ENCODE assay signal across 8 mouse cellular contexts in genomic region chr11:94498093-94498996, GRCm38 (mm10). TPM values are rescaled to one million over a fixed set of nuclear protein-coding genes. Genes with fewer than 3 reads are reported as not detected.
DNase-seq lines count a peak whose midpoint lies in the region; ATAC-seq and TF ChIP-seq lines count a peak whose summit lies in the region.

No protein-coding gene starts in this region.

- peak overlapping the region; percentile 74 for H3K4me2 ChIP-seq in heart, postnatal 0 days (ENCODE audit: low read depth, low read length)
- peak overlapping the region; percentile 58 for H3K4me2 ChIP-seq in lung, embryonic 15.5 days

- TF ChIP-seq CTCF in heart, postnatal 0 days (IDR thresholded peaks at IDR 0.05; ENCODE audit: low read depth): no peak

- peaks cover 28% of the 10 kb centered on the region for H3K4me1 ChIP-seq in heart, postnatal 0 days (ENCODE audit: control insufficient read depth, insufficient read depth)
- H3K4me1 ChIP-seq in lung, embryonic 15.5 days: peaks cover 47% of the 10 kb centered on the region

- peak overlapping the region; percentile 64 for H3K9ac ChIP-seq in heart, postnatal 0 days (replicated peaks; ENCODE audit: low read depth, low read length)
- H3K9ac ChIP-seq in lung, embryonic 15.5 days: peak overlapping the region; percentile 56

- H3K27ac ChIP-seq in heart, postnatal 0 days (ENCODE audit: low read depth): peak overlapping the region; percentile 92
- H3K27ac ChIP-seq in lung, embryonic 15.5 days: peak overlapping the region; percentile 96

- no peak for TF ChIP-seq EP300 in heart, postnatal 0 days (IDR thresholded peaks at IDR 0.05; ENCODE audit: low read depth)

- H3K27me3 ChIP-seq in heart, postnatal 0 days (ENCODE audit: control insufficient read depth, insufficient read depth, low read length): no peaks in the 10 kb centered on the region
- H3K27me3 ChIP-seq in lung, embryonic 15.5 days: no peaks in the 10 kb centered on the region; the same call in 1 of the 2 replicates

- DNase-seq in frontal cortex, postnatal 10 days (ENCODE audit: low spot score in 2 of 2): no peak
- peak; percentile 24 for DNase-seq in embryo, embryonic 10.5 days (ENCODE audit: low spot score)
- no peak for DNase-seq in heart, postnatal 0 days (ENCODE audit: low spot score)
- peak; percentile 74 to 83 for DNase-seq in kidney, postnatal 36 days
- DNase-seq in right cerebral cortex, postnatal 25 days: peak; percentile 51
- no peak for DNase-seq in c-Kit-positive CD71-positive TER-119-positive erythroid progenitor cells, embryonic 14.5 days (ENCODE audit: low spot score)

- 0 out of 2 replicates have a peak, but pooled peaks cover 14% of the 10 kb centered on the region for H3K36me3 ChIP-seq in heart, postnatal 0 days (replicated peaks; ENCODE audit: control insufficient read depth, insufficient read depth, low read length)
- H3K36me3 ChIP-seq in lung, embryonic 15.5 days: no peaks in the 10 kb centered on the region

- no peaks in the 10 kb centered on the region for H3K9me3 ChIP-seq in heart, postnatal 0 days (replicated peaks; ENCODE audit: control insufficient read depth, low read length)
- H3K9me3 ChIP-seq in lung, embryonic 15.5 days: no peaks in the 10 kb centered on the region

- peak; percentile 56; the same call in 1 of the 2 replicates for ATAC-seq in frontal cortex, adult (ENCODE audit: low TSS enrichment)
- ATAC-seq in heart, postnatal 0 days (ENCODE audit: insufficient read depth, low read depth): peak; percentile 21; the same call in 1 of the 2 replicates
- peak; percentile 31; the same call in 1 of the 2 replicates for ATAC-seq in lung, embryonic 15.5 days (ENCODE audit: borderline replicate concordance, extremely low read depth, low FRiP score, low TSS enrichment)

- peak overlapping the region; percentile 56 for H3K4me3 ChIP-seq in heart, postnatal 0 days (ENCODE audit: low read depth, low read length)
- H3K4me3 ChIP-seq in lung, embryonic 15.5 days: peak overlapping the region; percentile 42

- WGBS in heart, postnatal 0 days: 14% methylated on average over 19 of the region's 19 CpGs
- WGBS in lung, embryonic 15.5 days: 19% methylated on average over 19 of the region's 19 CpGs

RNA-seq across cellular contexts. Expression of gene Epn3, which starts 1.4 kb away (rescaled TPM):
- total RNA-seq in heart, postnatal 0 days (2014; rRNA removed; ENCODE audit: low replicate concordance): 32.5 and 44.4 TPM in 2 replicates
- 11.4 and 13.3 TPM in 2 replicates for polyA plus RNA-seq in heart, postnatal 0 days (2015; fragmentation: Nextera tagmentation; extraction: Ambion mirVana)
- 16.8 and 17.3 TPM in 2 replicates for polyA plus RNA-seq in lung, embryonic 15.5 days (2015; fragmentation: Nextera tagmentation; extraction: Ambion mirVana)

RNA-seq across cellular contexts. Expression of gene Spata20, which starts 12.4 kb away (rescaled TPM):
- not detected in 2 replicates for total RNA-seq in heart, postnatal 0 days (2014; rRNA removed; ENCODE audit: low replicate concordance)
- polyA plus RNA-seq in heart, postnatal 0 days (2015; fragmentation: Nextera tagmentation; extraction: Ambion mirVana): 0.30 and 0.56 TPM in 2 replicates
- 0.06 and 0.31 TPM in 2 replicates for polyA plus RNA-seq in lung, embryonic 15.5 days (2015; fragmentation: Nextera tagmentation; extraction: Ambion mirVana)

RNA-seq across cellular contexts. Expression of gene Mycbpap, which starts 23.2 kb away (rescaled TPM):
- 3.2 and 4.7 TPM in 2 replicates for total RNA-seq in heart, postnatal 0 days (2014; rRNA removed; ENCODE audit: low replicate concordance)
- 3.5 and 3.7 TPM in 2 replicates for polyA plus RNA-seq in heart, postnatal 0 days (2015; fragmentation: Nextera tagmentation; extraction: Ambion mirVana)
- polyA plus RNA-seq in lung, embryonic 15.5 days (2015; fragmentation: Nextera tagmentation; extraction: Ambion mirVana): 4.6 and 5.4 TPM in 2 replicates

RNA-seq across cellular contexts. Expression of gene Cacna1g, which starts 24.3 kb away (rescaled TPM):
- 29.6 and 46.2 TPM in 2 replicates for total RNA-seq in heart, postnatal 0 days (2014; rRNA removed; ENCODE audit: low replicate concordance)
- polyA plus RNA-seq in heart, postnatal 0 days (2015; fragmentation: Nextera tagmentation; extraction: Ambion mirVana): 6.9 and 7.4 TPM in 2 replicates
- polyA plus RNA-seq in lung, embryonic 15.5 days (2015; fragmentation: Nextera tagmentation; extraction: Ambion mirVana): 7.3 and 7.7 TPM in 2 replicates

RNA-seq across cellular contexts. Expression of gene Rsad1, which starts 50.7 kb away (rescaled TPM):
- total RNA-seq in heart, postnatal 0 days (2014; rRNA removed; ENCODE audit: low replicate concordance): 14.5 and 17.7 TPM in 2 replicates
- polyA plus RNA-seq in heart, postnatal 0 days (2015; fragmentation: Nextera tagmentation; extraction: Ambion mirVana): 9.2 and 9.8 TPM in 2 replicates
- 3.2 and 3.7 TPM in 2 replicates for polyA plus RNA-seq in lung, embryonic 15.5 days (2015; fragmentation: Nextera tagmentation; extraction: Ambion mirVana)

Comparison
In these comparisons a context has a peak if more than half of its experiments do, and no peak if none do; other contexts are left out.
1. DNase-seq: peak in embryo, embryonic 10.5 days (single experiment), kidney, postnatal 36 days (2 of 2) and right cerebral cortex, postnatal 25 days (single experiment); none in frontal cortex, postnatal 10 days (0 of 2), heart, postnatal 0 days (single experiment) and c-Kit-positive CD71-positive TER-119-positive erythroid progenitor cells, embryonic 14.5 days (single experiment).
2. Peak in every context shown above with its lines, with median percentiles within 50 percentile points of each other: ATAC-seq.